Mouse (Mus musculus): Measurements from ENCODE around the gene Rp9. TPM values are rescaled to one million over a fixed set of nuclear protein-coding genes. Genes with fewer than 3 reads are reported as not detected.

Gene Rp9
- total RNA-seq, 2 experiments from 2014 or later, result 36.1 to 38.4 TPM

DNA sequence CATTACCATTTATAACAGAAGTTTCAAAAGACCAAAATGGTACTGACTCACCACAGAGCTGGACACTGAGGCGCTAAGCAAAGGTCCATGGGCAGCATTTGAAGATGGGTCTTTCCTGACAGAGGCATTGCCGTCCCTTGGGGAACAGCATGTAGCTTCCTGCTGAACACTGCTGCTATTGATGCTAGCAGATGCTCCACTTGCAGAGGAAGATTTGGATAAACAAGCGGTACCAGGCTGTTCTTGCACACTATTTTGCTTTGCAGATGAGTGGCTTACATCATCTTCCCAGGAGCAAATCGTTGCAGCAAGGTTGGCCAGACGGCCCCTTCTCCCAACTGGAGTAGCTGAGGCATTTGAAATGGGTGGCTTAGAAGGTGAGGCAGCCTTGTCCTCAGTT lies 93.5 kb downstream of the Rp9 start:
- DNase-seq (ENCODE audit: low spot score in 2 of 2), result no peak

DNA sequence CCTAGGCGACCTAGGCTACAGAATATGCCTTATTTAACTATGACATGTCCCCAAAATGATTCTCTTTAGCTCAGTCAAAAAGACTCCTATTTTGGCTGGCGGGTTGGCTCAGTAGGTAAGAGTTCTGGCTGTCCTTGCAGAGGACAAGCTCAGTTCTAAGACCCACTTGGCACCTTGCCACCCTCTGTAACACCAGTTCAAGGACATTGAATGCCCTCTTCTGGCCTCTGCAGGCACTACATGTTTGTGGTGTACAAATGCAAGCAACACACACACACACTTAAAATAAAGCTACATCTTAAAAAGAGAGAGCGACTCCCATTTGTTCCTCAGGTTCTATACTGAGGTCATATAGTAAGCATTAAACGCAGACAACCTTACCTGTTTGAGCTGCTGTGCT lies 96.8 kb downstream of the Rp9 start:
- DNase-seq (ENCODE audit: low spot score in 2 of 2), result no peak

DNA sequence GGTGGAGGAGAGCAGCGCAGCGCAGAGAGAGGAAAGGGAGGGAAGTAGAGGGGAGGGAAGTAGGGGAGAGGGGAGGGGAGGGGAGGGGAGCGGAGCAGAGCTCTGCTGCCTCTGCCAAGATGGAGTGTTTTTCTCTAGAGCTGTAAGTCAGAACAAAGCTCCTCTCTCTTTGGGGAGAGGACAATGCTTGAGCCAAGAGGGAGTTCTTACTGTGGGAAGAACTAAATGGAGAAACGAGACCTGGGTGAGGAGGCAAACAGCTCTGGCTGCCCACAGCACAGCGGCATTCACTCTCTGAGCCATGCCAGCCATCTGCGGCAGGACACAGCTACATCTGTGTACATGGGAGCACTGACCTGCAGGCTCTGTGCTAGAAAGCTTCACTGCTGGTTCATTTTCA lies 101.5 kb downstream of the Rp9 start:
- no peak for DNase-seq (ENCODE audit: low spot score in 2 of 2)

DNA sequence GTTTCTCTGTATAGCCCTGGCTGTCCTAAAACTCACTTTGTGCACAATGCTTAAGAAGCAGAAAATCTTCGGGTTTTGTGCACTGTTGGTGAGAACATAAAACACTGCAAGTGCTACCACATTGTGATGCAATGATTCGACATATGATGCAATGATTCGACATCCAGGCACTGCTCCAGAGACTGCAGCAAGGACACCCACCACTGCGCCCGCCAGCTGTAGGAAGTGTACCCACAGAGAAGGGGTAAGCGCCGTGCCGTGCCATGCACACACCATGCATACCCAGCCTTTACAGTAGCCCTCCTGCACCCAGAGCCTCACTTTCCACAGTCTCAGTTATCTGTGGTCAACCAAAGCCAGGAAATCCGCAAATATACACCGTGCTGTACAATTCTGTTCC lies 102.9 kb downstream of the Rp9 start:
- no peak for DNase-seq (ENCODE audit: low spot score in 2 of 2)

DNA sequence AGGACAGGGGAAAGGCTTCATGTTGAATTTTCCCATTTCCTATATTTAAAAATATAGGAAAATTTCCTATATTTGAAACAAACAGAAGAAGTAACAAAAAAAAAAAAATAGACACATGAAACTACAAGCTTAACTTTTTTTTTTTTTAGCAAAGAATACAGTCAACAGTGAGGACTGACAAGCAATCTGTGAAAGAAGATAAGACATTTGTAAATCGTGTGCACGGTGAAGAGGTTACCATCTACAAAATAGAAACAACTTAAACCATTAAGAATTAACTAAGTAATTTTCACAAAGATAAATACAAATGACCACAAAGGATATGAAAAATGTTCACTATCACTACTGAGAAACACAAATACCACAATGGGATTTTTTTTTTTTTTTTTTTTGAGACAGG lies 103.3 kb downstream of the Rp9 start:
- no peak for DNase-seq (ENCODE audit: low spot score in 2 of 2)

Other genes with a start within 250 kb of the Rp9 start
- gene Zfp809, start 244.0 kb downstream of the Rp9 start, total RNA-seq (2021), result 10 to 100 TPM; 13.4 to 15.0 TPM
- under 1 TPM; 0.21 to 0.27 TPM for gene Zfp599, start 209.8 kb downstream of the Rp9 start, total RNA-seq (2021)
- 1 to 10 TPM; 4.2 to 5.2 TPM for gene Zfp810, start 162.1 kb downstream of the Rp9 start, total RNA-seq (2021)
- 10 to 100 TPM; 25.9 to 26.3 TPM for gene Anln, start 80.6 kb downstream of the Rp9 start, total RNA-seq (2021)
- gene 9530077C05Rik, start 58.2 kb downstream of the Rp9 start, total RNA-seq (2021), result under 1 TPM; 0.69 to 0.83 TPM
- gene Gm17545, start 15.5 kb downstream of the Rp9 start, total RNA-seq (2021), result not detected
- 10 to 100 TPM; 14.0 to 17.5 TPM for gene Bbs9, start 6.0 kb upstream of the Rp9 start, total RNA-seq (2021)